Mouse (Mus musculus) MEL (cell line): ENCODE data around the gene Pirt. TPM values are rescaled to one million over a fixed set of nuclear protein-coding genes. Genes with fewer than 3 reads are reported as not detected.

Experiments used
- DNase-seq: peaks from one replicate; pipeline ENCODE4 v3.0.0; 2011; ENCODE audit warnings: low read depth, low spot score
- H3K27ac ChIP-seq: 2 replicates; pipeline ENCODE4 v1.5.1; 2012; ENCODE audit warnings: low read depth, mild to moderate bottlenecking, control low read depth, low read length, moderate library complexity; ENCODE audit not compliant: control insufficient read depth
- H3K27me3 ChIP-seq, 2 experiments: fragments of 150-350 bp in 1 of 2; sonication (generic) in 1 of 2; 2 replicates each; pipeline ENCODE4 v1.6.1; 2012; ENCODE audit warnings: low read length in 2 of 2, mild to moderate bottlenecking in 2 of 2, improper control_type of control experiment in 1 of 2, moderate library complexity in 1 of 2; ENCODE audit not compliant: insufficient read depth in 2 of 2, control insufficient read depth in 1 of 2
- H3K36me3 ChIP-seq, 2 experiments: 2 replicates each; pipeline ENCODE4 v1.6.1; 2012 to 2014; ENCODE audit warnings: low read length in 2 of 2, improper control_type of control experiment in 1 of 2, inconsistent platforms in 1 of 2, mild to moderate bottlenecking in 1 of 2; ENCODE audit not compliant: insufficient read depth in 2 of 2, control insufficient read depth in 1 of 2
- H3K4me1 ChIP-seq, 2 experiments: fragments of 150-350 bp in 1 of 2; sonication (generic) in 1 of 2; 2 replicates each; pipeline ENCODE4 v1.6.1; 2012; ENCODE audit warnings: low read length in 2 of 2, improper control_type of control experiment in 1 of 2, mild to moderate bottlenecking in 1 of 2; ENCODE audit not compliant: insufficient read depth in 2 of 2, control insufficient read depth in 1 of 2
- H3K4me3 ChIP-seq, 2 experiments: fragments of 150-350 bp in 1 of 2; sonication (generic) in 1 of 2; 2 replicates each; pipeline ENCODE4 v1.5.1; 2012; ENCODE audit warnings: low read depth in 2 of 2, low read length in 2 of 2, mild to moderate bottlenecking in 2 of 2, moderate library complexity in 2 of 2, control low read depth in 1 of 2, improper control_type of control experiment in 1 of 2; ENCODE audit not compliant: control insufficient read depth in 1 of 2, insufficient read depth in 1 of 2
- H3K79me2 ChIP-seq: 2 replicates; pipeline ENCODE4 v1.6.1; 2012; ENCODE audit warnings: mild to moderate bottlenecking, low read length, moderate library complexity; ENCODE audit not compliant: control insufficient read depth, poor library complexity, insufficient read depth
- H3K9ac ChIP-seq: 2 replicates; pipeline ENCODE4 v1.6.1; 2012; ENCODE audit warnings: low read depth, mild to moderate bottlenecking, control low read depth, low read length, moderate library complexity; ENCODE audit not compliant: control insufficient read depth, poor library complexity, severe bottlenecking
- H3K9me3 ChIP-seq: fragments of 150-350 bp; sonication (generic); replicated peaks from 2 replicates; pipeline ENCODE4 v1.6.1; 2012; ENCODE audit warnings: mild to moderate bottlenecking, low read length, improper control_type of control experiment, moderate library complexity; ENCODE audit not compliant: insufficient read depth
- CHD2 ChIP-seq: IDR thresholded peaks from 2 replicates; pipeline ENCODE4 v1.6.1; 2011; ENCODE audit warnings: low read length, improper control_type of control experiment
- CTCF ChIP-seq, 3 experiments: IDR thresholded peaks in 2 of 3; conservative IDR thresholded peaks in 1 of 3; 2 replicates each; pipeline ENCODE4 v1.5.1; 2011 to 2012; ENCODE audit warnings: low read length in 3 of 3, low read depth in 2 of 3, mild to moderate bottlenecking in 2 of 3, improper control_type of control experiment in 1 of 3, inconsistent platforms in 1 of 3, mixed read lengths in 1 of 3, moderate library complexity in 1 of 3; ENCODE audit not compliant: control insufficient read depth in 1 of 3, insufficient read depth in 1 of 3, poor library complexity in 1 of 3, severe bottlenecking in 1 of 3
- E2F4 ChIP-seq: IDR thresholded peaks from 2 replicates; pipeline ENCODE4 v1.6.1; 2011; ENCODE audit warnings: low read depth, low read length, improper control_type of control experiment, borderline replicate concordance
- ELF1 ChIP-seq: IDR thresholded peaks from 2 replicates; pipeline ENCODE4 v1.6.1; 2014; ENCODE audit warnings: low read depth, mild to moderate bottlenecking, inconsistent platforms, low read length, improper control_type of control experiment, moderate library complexity
- GABPA ChIP-seq: IDR thresholded peaks from 2 replicates; pipeline ENCODE4 v1.6.1; 2012; ENCODE audit warnings: low read depth, mild to moderate bottlenecking, inconsistent platforms, low read length, improper control_type of control experiment, moderate library complexity
- HCFC1 ChIP-seq: IDR thresholded peaks from 2 replicates; pipeline ENCODE4 v1.6.1; 2012; ENCODE audit warnings: low read depth, mild to moderate bottlenecking, inconsistent platforms, low read length, improper control_type of control experiment, moderate library complexity
- KAT2A ChIP-seq: conservative IDR thresholded peaks from 2 replicates; pipeline ENCODE4 v1.6.1; 2012; ENCODE audit warnings: low read depth, low read length, improper control_type of control experiment, inconsistent platforms
- MAX ChIP-seq: IDR thresholded peaks from 2 replicates; pipeline ENCODE4 v1.6.1; 2011; ENCODE audit warnings: low read length, improper control_type of control experiment
- MXI1 ChIP-seq: IDR thresholded peaks from 2 replicates; pipeline ENCODE4 v1.6.1; 2011; ENCODE audit warnings: mild to moderate bottlenecking, low read depth, low read length, improper control_type of control experiment
- NELFE ChIP-seq: IDR thresholded peaks from 2 replicates; pipeline ENCODE4 v1.6.1; 2011; ENCODE audit warnings: low read depth, low read length, improper control_type of control experiment
- POLR2AphosphoS5 ChIP-seq: IDR thresholded peaks from 2 replicates; pipeline ENCODE4 v1.6.1; 2012; ENCODE audit warnings: low read depth, borderline replicate concordance, mild to moderate bottlenecking, inconsistent platforms, low read length, moderate library complexity, mixed read lengths
- RCOR1 ChIP-seq: IDR thresholded peaks from 2 replicates; pipeline ENCODE4 v1.6.1; 2012; ENCODE audit warnings: low read depth, mild to moderate bottlenecking, inconsistent platforms, low read length, improper control_type of control experiment
- SIN3A ChIP-seq: IDR thresholded peaks from 2 replicates; pipeline ENCODE4 v1.6.1; 2012; ENCODE audit warnings: low read length, improper control_type of control experiment, inconsistent platforms
- TCF12 ChIP-seq: IDR thresholded peaks from 2 replicates; pipeline ENCODE4 v1.6.1; 2014; ENCODE audit warnings: low read depth, mild to moderate bottlenecking, inconsistent platforms, low read length, improper control_type of control experiment, moderate library complexity
- USF1 ChIP-seq: IDR thresholded peaks from 2 replicates; pipeline ENCODE4 v1.6.1; 2014; ENCODE audit warnings: low read depth, mild to moderate bottlenecking, inconsistent platforms, low read length, improper control_type of control experiment, moderate library complexity
- USF2 ChIP-seq, 2 experiments: IDR thresholded peaks; 2 replicates each; pipeline ENCODE4 v1.6.1; 2011 to 2012; ENCODE audit warnings: improper control_type of control experiment in 2 of 2, low read length in 2 of 2, borderline replicate concordance in 1 of 2, inconsistent platforms in 1 of 2, low read depth in 1 of 2, mild to moderate bottlenecking in 1 of 2; ENCODE audit not compliant: insufficient read depth in 1 of 2
- ZC3H11A ChIP-seq: IDR thresholded peaks from 2 replicates; pipeline ENCODE4 v1.6.1; 2012; ENCODE audit warnings: low read depth, mild to moderate bottlenecking, inconsistent platforms, low read length, improper control_type of control experiment
- ZMIZ1 ChIP-seq: IDR thresholded peaks from 2 replicates; pipeline ENCODE4 v1.6.1; 2012; ENCODE audit warnings: low read depth, mild to moderate bottlenecking, inconsistent platforms, low read length, improper control_type of control experiment, moderate library complexity
- ZNF384 ChIP-seq: IDR thresholded peaks from 2 replicates; pipeline ENCODE4 v1.6.1; 2012; ENCODE audit warnings: low read depth, mild to moderate bottlenecking, inconsistent platforms, low read length, improper control_type of control experiment
- polyA plus RNA-seq, 2 experiments: library from polyadenylated mRNA; stranded (reverse) in 1 of 2; unstranded in 1 of 2; fragments of >175 nt in 1 of 2; fragments of >200 nt in 1 of 2; gene quantifications; 2 replicates each; pipeline versions ENCODE4 v1.2.1 to v1.2.4; 2012; ENCODE audit warnings: low replicate concordance in 2 of 2, low read depth in 1 of 2; ENCODE audit not compliant: insufficient read length in 2 of 2, insufficient read depth in 1 of 2, missing spikeins in 1 of 2
- total RNA-seq: library from RNA; depleted of rRNA; stranded (reverse); fragments of 300-350 nt; gene quantifications from 2 replicates; pipeline ENCODE4 v1.2.3, GENCODE M21; 2012

The Pirt gene
- total and polyA plus RNA-seq, 3 experiments: not detected

DNA sequence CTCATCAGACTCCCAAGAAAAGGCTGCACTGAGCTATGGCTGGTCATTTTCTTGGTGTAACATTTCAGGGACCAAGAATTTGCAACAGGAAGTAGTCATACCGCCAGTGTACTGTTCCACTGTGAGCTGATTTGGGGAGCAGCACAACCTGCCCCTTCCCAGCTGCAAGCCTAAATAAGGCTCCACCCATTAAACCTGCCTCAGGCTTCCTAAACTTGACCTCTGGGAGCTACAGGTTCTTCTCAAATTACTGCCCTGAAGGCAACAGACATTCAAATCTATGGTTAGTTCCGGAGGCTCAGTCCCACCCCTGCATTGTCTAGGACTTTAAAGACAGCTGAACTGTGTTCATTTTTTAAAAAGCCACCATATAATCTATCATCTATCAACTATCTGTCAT lies 8.2 kb downstream of the Pirt start:
- TF ChIP-seq CHD2 (no peak), MAX (no peak), ZC3H11A (no peak), SIN3A (no peak), ELF1 (no peak), ZNF384 (no peak), ZMIZ1 (no peak), MXI1 (no peak), POLR2AphosphoS5 (no peak)
- Histone ChIP-seq H3K79me2 (no peaks in the 10 kb centered on the region), H3K36me3 (no peaks in the 10 kb centered on the region), H3K27ac (no peak overlapping the region), H3K4me1 (no peaks in the 10 kb centered on the region), H3K27me3 (no peaks in the 10 kb centered on the region), H3K4me3 (no peak overlapping the region), H3K9ac (no peak overlapping the region), H3K9me3 (no peaks in the 10 kb centered on the region)
- no peak for DNase-seq

DNA sequence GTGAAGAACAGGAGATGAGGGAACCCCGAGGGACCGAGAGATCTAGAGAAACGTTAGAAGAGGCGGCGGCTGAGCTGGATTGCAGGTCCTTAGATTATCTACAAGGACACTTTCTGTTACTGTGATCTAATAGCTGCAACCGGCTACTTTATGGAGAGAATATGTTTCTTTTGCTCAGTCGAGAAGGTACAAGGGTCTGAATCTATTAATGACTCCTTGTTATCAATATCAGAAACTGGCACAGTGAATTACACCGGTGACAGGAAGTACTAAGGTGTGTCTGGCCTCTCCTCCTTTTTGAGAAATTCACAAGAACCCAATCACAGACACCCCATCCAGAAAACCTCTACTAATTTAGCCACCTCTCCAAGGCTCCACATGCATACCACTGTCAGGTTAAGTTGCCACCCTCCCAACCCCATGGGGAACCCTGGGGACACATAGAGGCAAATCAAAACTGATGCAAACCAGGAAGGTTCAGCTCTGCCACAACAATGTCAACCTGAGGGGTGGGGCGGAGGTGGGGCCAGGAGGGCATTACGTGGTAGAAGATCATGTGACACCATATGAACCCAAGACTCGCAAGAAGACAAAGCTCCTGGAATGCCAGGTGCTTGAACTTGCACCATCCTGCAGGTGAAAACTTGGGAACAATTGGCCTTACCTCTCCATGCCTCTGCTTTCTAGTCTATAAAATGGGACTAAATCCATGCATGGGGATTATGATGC lies 12.5 kb downstream of the Pirt start:
- DNase-seq: no peak
- H3K9me3 ChIP-seq: no peaks in the 10 kb centered on the region
- H3K9ac ChIP-seq: no peak overlapping the region
- no peaks in the 10 kb centered on the region for H3K27me3 ChIP-seq
- no peaks in the 10 kb centered on the region for H3K79me2 ChIP-seq
- no peaks in the 10 kb centered on the region for H3K4me1 ChIP-seq
- no peak for TF ChIP-seq RCOR1
- TF ChIP-seq ELF1: no peak
- no peak for TF ChIP-seq NELFE
- no peak for TF ChIP-seq GABPA
- no peak for TF ChIP-seq CTCF (IDR thresholded peaks at IDR 0.05 in 2 of 3, conservative IDR thresholded peaks at IDR 0.05 in 1 of 3; ENCODE audit: control insufficient read depth in 1 of 3, insufficient read depth in 1 of 3, low read depth in 2 of 3, low read length in 3 of 3, poor library complexity in 1 of 3, severe bottlenecking in 1 of 3)
- no peak for TF ChIP-seq HCFC1
- TF ChIP-seq TCF12: no peak
- no peak for TF ChIP-seq USF1
- TF ChIP-seq E2F4: no peak
- no peak for TF ChIP-seq USF2 (IDR thresholded peaks at IDR 0.05; ENCODE audit: borderline replicate concordance in 1 of 2, insufficient read depth in 1 of 2, low read depth in 1 of 2, low read length in 2 of 2)
- TF ChIP-seq CHD2: no peak
- no peak for TF ChIP-seq ZNF384
- TF ChIP-seq KAT2A: no peak
- no peak overlapping the region for H3K4me3 ChIP-seq
- H3K27ac ChIP-seq: no peak overlapping the region
- H3K36me3 ChIP-seq: no peaks in the 10 kb centered on the region
